Mouse (Mus musculus) spleen, postnatal 14 days (tissue): ENCODE results near the gene Cldn6.

Experiments used
- DNase-seq, 2 experiments: peaks; one replicate each; pipeline ENCODE4 v3.0.0; 2021 to 2022; ENCODE audit warnings: low spot score in 2 of 2

Gene Cldn6

GRCm38 (mm10) chr17:23675127-23675526, 3.9 kb upstream of the Cldn6 start:
- no peak for DNase-seq

- no peak for DNase-seq
Observed at GRCm38 (mm10) chr17:23675564-23676281, 3.3 kb upstream of the Cldn6 start.

DNA sequence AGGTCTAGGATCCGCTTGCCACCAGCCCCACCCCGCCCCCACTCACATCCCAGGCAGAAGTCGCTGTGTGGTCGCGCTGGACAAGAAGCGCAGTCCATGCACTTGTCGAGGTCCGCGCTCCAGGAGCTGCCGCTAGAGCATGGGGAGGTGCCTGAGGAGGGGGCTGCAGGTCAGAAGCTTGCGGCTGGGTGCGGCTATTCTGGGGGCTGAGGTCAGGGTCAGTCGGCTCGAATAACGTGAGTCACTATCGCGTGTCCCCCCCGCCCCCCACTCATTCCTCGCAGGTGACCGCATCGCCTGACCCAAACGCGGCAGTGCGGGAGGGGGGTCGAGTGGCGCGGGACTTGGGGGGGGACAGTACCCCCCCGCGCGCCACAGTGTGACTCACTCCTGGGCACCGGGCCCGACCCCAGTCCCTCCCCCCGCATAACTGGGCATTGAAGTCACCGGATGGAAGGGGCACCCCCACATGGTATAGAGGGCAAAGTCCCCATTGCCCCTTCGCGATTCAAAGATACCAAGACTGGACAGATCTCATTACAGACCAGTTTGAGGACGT, 2.5 kb upstream of the Cldn6 start:
- DNase-seq: no peak

- DNase-seq: peak; percentile 63 to 70
Observed at GRCm38 (mm10) chr17:23677236-23677679, 1.8 kb upstream of the Cldn6 start, which contains the start of gene Tnfrsf12a. Tnfrsf12a (minus strand) TSS chr17:23677468.

- no peak for DNase-seq
Observed at GRCm38 (mm10) chr17:23680336-23680735, 1.3 kb downstream of the Cldn6 start.

DNA sequence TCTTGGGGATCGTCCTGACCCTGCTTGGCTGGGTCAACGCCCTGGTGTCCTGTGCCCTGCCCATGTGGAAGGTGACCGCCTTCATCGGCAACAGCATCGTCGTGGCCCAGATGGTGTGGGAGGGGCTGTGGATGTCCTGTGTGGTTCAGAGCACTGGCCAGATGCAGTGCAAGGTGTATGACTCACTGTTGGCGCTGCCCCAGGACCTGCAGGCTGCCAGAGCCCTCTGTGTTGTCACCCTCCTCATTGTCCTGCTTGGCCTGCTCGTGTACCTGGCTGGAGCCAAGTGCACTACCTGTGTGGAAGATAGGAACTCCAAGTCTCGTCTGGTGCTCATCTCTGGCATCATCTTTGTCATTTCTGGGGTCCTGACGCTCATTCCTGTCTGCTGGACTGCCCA, 2.0 kb downstream of the Cldn6 start:
- no peak for DNase-seq

DNA sequence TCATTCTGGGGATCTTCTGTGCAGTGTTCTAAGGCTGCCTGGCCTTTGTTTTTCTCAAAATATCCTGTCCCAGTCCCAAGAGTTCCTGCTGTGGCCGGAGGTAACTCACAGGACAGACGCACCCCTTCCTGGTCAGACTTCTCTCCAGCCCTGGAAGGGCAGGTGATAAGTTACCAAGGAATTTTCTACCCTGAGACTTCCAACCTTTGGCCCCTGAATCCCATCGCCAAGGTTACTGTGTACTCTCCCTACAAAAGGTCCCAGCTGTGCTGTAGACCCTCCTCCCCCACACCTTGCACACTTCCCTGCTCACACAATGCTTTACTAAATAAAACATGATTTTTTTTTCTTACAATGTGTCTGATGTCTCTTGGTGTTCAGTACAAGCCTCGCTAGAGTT, 3.0 kb downstream of the Cldn6 start:
- DNase-seq: no peak

DNA sequence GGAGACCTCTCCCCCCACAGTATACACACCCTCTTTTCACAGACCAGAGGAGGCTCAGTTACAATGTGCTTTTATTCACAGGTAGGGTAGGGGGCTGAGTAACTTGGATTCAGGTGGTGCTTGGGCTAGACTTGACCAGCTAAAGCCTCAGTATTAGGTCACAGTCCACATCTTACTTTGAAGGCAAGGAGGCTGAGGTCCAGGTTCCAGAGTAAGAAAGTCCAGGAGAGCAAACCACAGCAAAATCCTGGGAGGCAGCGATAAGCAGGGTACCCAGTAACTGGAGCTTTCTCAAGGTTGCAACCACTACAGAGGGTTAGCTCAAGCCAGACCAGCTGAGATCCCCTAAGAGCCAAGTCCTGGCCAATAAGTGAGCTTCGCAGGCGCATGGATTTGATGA, 3.5 kb downstream of the Cldn6 start:
- DNase-seq: no peak

DNA sequence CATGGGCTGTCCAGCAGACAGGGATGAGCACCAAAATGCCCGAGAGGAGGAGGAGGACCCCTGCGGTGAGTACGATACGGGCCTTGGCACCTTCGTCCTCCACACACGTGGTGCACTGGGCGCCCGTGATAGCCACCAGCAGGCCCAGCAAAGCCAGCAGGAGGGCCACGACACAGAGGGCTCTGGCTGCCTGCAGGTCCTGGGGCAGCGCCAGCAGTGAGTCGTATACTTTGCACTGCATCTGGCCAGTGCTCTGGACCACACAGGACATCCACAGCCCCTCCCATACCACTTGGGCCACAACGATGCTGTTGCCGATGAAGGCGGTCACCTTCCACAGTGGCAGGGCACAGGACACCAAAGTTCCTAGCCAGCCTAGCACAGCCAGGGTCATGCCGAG, 4.2 kb downstream of the Cldn6 start:
- DNase-seq: no peak

- no peak for DNase-seq
Observed at GRCm38 (mm10) chr17:23683856-23684672, 5.0 kb downstream of the Cldn6 start, which contains the start of gene Cldn9. Cldn9 (minus strand) TSS chr17:23684026.

DNA sequence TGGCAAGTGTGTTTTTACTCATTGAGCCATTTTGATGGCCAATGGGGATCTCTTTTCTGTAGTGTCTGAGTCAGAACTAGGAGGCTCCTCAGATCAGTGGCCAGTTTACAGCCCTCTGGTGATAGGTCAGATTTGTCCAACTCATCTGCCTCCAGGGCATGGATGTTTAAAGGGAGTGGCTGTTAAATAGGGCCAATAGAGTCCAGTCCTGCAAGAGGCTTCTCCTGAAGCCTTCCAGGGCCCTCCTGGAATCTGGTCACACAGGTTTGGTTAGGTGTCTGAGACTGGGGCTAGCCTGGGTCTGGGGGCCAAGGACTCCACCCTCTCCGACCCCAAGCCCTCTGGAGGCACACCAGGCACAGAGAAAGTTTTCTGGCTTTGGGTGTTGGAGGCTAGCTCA, 15.4 kb downstream of the Cldn6 start:
- no peak for DNase-seq

- no peak for DNase-seq
Observed at GRCm38 (mm10) chr17:23695801-23696200, 16.8 kb downstream of the Cldn6 start.

- no peak for DNase-seq
Observed at GRCm38 (mm10) chr17:23699131-23700077, 20.4 kb downstream of the Cldn6 start.

DNA sequence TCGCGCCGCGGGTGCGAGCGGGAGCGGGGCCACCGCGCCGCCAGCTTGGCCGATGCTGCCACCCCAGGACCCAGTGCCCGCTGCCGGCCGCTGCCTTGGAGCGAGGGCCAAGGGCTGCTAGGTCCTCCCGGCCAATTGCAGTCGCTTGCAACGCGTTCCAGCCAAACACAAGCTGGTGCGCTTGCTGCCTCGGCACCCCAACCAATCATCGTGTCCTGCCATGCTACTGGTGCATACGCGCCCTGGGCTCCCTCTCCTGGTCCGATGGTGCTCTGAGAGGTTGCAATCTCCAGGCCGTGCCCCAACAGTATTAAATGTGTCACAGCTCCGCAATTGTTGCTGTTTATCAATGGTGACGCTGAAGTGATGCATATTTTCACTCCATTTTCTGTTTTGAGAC, 21.0 kb downstream of the Cldn6 start:
- DNase-seq: peak; percentile 62 to 75

GRCm38 (mm10) chr17:23703301-23703700, 24.3 kb downstream of the Cldn6 start:
- no peak for DNase-seq

- DNase-seq: no peak
Observed at GRCm38 (mm10) chr17:23704741-23705140, 25.7 kb downstream of the Cldn6 start.

DNA sequence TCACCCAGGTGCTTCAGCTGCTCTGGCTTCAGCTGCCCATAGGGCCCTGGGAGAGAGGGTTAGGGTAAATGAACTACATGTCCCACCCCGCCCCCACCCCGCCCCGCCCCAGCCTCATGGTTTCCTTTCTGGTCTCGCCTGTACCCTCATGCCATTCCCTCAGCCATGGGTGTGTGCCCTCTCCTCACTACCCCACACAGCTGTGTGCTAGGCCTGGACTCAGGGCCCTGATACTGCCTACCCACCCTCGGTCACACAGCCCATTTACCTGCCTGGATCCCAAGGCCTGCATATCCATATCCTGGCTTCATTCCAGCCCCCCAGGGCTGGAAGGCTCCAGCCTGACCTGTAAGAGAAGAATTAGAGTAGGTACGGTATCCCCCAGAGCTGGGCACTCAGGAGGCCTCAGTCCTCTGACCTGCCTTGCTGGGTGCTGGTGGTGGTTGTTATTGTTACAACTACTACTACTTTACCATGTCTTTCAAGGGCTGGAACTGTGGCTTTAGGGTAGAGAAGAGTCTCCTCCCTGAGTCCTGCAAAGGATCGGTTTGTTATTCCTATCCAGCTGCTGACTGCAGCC, 26.6 kb downstream of the Cldn6 start:
- DNase-seq: no peak

DNA sequence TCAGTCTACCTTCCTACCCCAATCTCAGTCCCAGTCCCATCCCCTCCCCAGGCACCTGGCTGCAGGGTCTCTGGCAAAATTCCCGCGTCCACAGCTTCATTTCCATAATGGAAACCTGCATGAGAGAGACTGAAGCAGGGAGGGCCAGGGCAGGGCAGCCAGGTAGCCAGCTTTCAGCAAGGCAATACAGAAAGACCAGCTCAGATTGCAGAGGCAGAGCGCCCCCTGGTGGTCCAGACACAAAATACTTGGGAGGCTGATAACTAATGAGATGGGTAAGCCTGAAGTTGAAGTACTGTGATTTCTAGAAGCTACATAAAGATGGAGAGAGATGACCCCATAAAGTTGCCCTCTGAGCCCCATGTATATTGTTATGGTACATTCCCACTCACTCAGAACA, 27.2 kb downstream of the Cldn6 start:
- peak; percentile 47 to 69 for DNase-seq

DNA sequence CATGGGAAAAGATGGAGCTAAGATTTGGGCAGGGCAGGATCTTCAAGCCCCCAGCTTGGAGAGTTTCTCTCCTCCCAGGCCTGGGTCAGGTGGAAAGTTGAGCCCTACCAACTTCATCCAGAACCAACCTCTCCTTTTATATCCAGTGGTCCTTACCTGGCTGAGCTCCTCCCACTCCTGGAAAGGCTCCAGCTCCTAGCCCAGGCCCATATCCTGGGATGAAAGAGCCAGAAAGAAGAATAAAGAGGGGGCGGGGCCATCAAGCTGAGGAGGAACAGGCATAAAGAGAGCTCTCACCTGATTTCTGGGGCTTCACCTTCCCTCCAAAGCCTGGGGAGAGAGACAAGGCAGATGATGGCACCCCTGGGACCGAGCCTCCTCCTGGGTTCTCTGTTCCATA, 38.0 kb downstream of the Cldn6 start:
- no peak for DNase-seq

DNA sequence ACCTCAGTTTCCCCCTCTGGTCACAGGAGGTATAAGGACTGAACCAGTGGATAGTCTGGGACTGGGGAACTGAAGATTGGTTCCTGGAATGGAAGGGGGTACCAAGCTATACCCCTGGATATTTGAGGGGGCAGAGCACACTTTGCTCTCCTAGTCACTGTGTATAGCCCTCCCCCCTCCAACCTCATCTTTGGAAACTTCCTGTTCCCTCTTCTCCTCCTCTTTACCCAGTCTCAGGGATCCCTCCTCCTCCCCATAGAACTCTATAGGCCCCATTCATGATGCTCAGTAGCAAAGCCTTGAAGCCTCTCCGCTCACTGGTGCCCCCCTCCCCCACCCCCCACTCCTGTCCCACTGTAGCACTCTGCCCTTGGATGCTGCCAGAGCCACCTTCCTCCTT, 40.4 kb downstream of the Cldn6 start:
- DNase-seq: no peak

DNA sequence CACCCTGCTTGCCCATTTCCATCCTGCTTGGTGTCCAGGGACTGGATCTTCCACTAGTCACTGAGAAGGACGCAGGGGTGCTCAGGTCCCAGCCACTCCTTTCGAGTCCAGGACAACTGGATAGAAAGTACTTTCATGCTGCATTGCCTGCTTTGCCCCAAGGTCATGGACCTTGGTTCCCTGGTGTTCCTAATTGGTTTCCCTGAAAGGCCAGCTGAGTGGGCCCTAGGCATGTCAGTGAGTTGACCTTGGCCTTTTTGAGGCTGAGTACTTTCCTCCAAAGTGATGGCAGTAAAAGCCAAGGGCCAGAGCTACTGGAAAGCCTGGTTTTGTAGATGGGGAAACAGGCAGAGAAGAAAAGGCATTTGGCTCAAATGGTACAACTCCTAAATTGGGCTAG, 42.8 kb downstream of the Cldn6 start:
- no peak for DNase-seq
